Mouse (Mus musculus): ENCODE results near the gene Trim54. TPM values are rescaled to one million over a fixed set of nuclear protein-coding genes. Genes with fewer than 3 reads are reported as not detected.

Trim54 gene
- polyA plus RNA-seq, 1 experiment from 2014 or later, result not detected

DNA sequence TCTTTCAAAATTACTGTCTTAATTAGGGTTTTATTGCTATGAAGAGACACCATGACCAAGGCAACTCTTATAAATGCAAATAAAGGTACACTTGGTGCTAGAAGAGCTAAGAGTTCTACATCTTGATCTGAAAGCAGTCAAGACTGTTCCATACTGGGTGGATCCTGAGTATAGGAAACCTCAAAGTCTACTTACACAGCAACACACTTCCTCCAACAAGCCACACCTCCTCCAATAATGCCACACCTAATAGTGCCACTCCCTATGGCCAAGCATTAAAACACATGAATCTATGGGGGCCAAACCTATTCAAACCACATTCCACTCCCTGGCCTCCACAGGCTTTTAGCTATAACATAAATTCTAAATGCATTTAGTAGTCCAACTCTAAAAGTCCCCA, 46.0 kb downstream of the Trim54 start:
- no peaks in the 10 kb centered on the region for H3K9me3 ChIP-seq
- no peak overlapping the region for H3K27ac ChIP-seq
- no peak overlapping the region for H3K9ac ChIP-seq
- H3K27me3 ChIP-seq (replicated peaks), result no peaks in the 10 kb centered on the region
- no peaks in the 10 kb centered on the region for H3K4me1 ChIP-seq
- no peak overlapping the region for H3K4me2 ChIP-seq
- peaks cover 76% of the 10 kb centered on the region for H3K36me3 ChIP-seq (replicated peaks)
- ATAC-seq (replicated peaks), result no peak
- no peak overlapping the region for H3K4me3 ChIP-seq

GRCm38 (mm10) chr5:31164878-31165277, 48.4 kb downstream of the Trim54 start:
- H3K9ac ChIP-seq, result no peak overlapping the region
- no peak for ATAC-seq (replicated peaks)
- no peak overlapping the region for H3K27ac ChIP-seq
- H3K27me3 ChIP-seq (replicated peaks), result no peaks in the 10 kb centered on the region
- H3K4me2 ChIP-seq, result no peak overlapping the region
- 90% methylated on average over 1 of the region's 1 CpGs for WGBS
- no peaks in the 10 kb centered on the region for H3K9me3 ChIP-seq
- peaks cover 75% of the 10 kb centered on the region for H3K36me3 ChIP-seq (replicated peaks)
- H3K4me1 ChIP-seq, result no peaks in the 10 kb centered on the region
- no peak overlapping the region for H3K4me3 ChIP-seq

DNA sequence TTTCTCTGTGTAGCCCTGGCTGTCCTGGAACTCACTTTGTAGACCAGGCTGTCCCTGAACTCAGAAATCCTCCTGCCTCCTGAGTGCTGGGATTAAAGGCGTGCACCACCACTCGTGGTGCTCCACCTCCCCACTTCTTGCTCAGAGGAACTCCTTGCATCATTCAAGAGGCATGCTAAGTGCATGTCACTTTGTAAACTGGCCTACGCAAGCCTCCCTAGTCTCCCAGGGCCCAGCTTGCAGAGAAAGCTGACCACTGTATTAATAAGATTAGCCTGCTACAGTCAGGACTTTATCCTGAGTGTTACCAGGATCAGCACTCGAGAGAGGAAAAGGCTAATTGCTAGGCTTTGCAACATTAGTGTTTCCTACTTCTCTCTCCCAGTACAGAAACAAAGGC, 52.1 kb downstream of the Trim54 start:
- no peak for ATAC-seq (replicated peaks)
- WGBS, result 97% methylated on average over 4 of the region's 4 CpGs
- H3K36me3 ChIP-seq (replicated peaks), result peaks cover 78% of the 10 kb centered on the region
- no peaks in the 10 kb centered on the region for H3K9me3 ChIP-seq
- H3K27ac ChIP-seq, result no peak overlapping the region
- H3K4me3 ChIP-seq, result no peak overlapping the region
- no peak overlapping the region for H3K9ac ChIP-seq
- H3K4me2 ChIP-seq, result no peak overlapping the region
- no peaks in the 10 kb centered on the region for H3K4me1 ChIP-seq
- H3K27me3 ChIP-seq (replicated peaks), result no peaks in the 10 kb centered on the region

DNA sequence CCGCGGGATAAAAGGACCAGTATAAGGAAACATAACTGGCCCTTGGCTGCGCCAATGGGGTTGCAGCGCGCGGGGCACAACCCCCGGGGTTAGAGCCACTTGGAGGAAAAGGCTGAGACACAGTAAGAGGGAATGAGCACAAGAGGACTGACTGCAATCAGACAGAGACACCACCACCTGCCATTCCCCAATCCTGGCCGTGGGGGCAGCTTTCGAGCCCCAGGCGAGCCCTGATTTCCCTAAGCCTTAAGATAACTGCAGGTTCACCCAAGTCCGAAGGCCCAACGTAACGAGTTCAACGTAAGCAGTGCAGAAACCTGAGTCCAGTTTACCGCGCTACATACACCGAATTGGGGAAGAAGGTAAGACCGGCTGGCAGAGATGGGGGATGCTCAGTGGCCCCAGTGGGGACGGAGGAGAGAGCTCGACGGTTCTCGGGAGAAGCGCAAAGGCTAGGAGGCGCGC, 62.8 kb downstream of the Trim54 start:
- peak; percentile 82 for ATAC-seq (replicated peaks)

GRCm38 (mm10) chr5:31179766-31180630, 63.5 kb downstream of the Trim54 start, which contains the start of the genes Gm29609 and Gtf3c2:
Gm29609 (minus strand) TSS chr5:31179911.
Gtf3c2 (minus strand) TSS chr5:31180144.
- H3K4me1 ChIP-seq, result peaks cover 23% of the 10 kb centered on the region
- under 1% methylated on average over 59 of the region's 59 CpGs for WGBS
- peak; percentile 99 for ATAC-seq (replicated peaks)

More for the DNA sequence above, 62.8 kb downstream of the Trim54 start:
- Histone ChIP-seq H3K4me1 (peaks cover 23% of the 10 kb centered on the region), H3K27ac (peak overlapping the region; percentile 94), H3K9ac (peak overlapping the region; percentile 77), H3K36me3 (replicated peaks) (peaks cover 2% of the 10 kb centered on the region; the same call in 1 of the 2 replicates), H3K4me2 (peak overlapping the region; percentile 99), H3K4me3 (peak overlapping the region; percentile 75), H3K9me3 (no peaks in the 10 kb centered on the region), H3K27me3 (replicated peaks) (no peaks in the 10 kb centered on the region)
- under 1% methylated on average over 25 of the region's 25 CpGs for WGBS

GRCm38 (mm10) chr5:31181183-31181770, 64.8 kb downstream of the Trim54 start:
- Histone ChIP-seq H3K4me3 (no peak overlapping the region), H3K9ac (no peak overlapping the region), H3K4me1 (peaks cover 23% of the 10 kb centered on the region), H3K36me3 (replicated peaks) (no peaks in the 10 kb centered on the region), H3K4me2 (peak overlapping the region; percentile 99; the same call in 1 of the 2 replicates), H3K27me3 (replicated peaks) (no peaks in the 10 kb centered on the region), H3K27ac (no peak overlapping the region), H3K9me3 (no peaks in the 10 kb centered on the region)
- 96% methylated on average over 9 of the region's 9 CpGs for WGBS
- ATAC-seq (replicated peaks), result no peak

More at GRCm38 (mm10) chr5:31179766-31180630, 63.5 kb downstream of the Trim54 start, which contains the start of the genes Gm29609 and Gtf3c2:
- H3K4me2 ChIP-seq, result peak within 1 kb of the TSS; percentile 99
- H3K9me3 ChIP-seq, result no peaks in the 10 kb centered on the region
- H3K4me3 ChIP-seq, result peak within 1 kb of the TSS; percentile 75
- H3K27me3 ChIP-seq (replicated peaks), result no peaks in the 10 kb centered on the region
- peak within 1 kb of the TSS; percentile 94 for H3K27ac ChIP-seq
- no peaks in the 10 kb centered on the region for H3K36me3 ChIP-seq (replicated peaks)
- H3K9ac ChIP-seq, result peak within 1 kb of the TSS; percentile 77

DNA sequence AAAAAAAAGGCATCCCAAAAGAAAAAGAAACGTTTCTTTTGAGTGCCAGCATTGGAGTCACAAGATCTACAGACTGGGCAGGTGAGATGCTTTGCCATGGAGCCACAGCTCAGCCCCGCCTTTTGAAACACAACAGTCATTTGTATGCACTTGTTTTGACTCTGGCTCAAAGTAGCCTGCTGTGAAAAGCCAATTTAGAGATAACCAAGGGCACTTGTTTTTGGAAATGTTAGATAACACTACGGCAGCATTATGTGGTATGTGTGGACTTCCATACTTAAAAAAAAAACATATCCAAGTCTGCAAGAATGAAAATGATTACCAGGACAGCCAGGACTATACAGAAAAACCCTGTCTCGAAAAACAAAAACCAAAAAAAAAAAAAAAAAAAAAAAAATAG, 67.2 kb downstream of the Trim54 start:
- 61% methylated on average over 4 of the region's 4 CpGs for WGBS
- no peak overlapping the region for H3K9ac ChIP-seq
- no peaks in the 10 kb centered on the region for H3K9me3 ChIP-seq
- peaks cover 18% of the 10 kb centered on the region for H3K36me3 ChIP-seq (replicated peaks)
- no peak overlapping the region for H3K27ac ChIP-seq
- ATAC-seq (replicated peaks), result no peak
- no peak overlapping the region for H3K4me2 ChIP-seq
- H3K4me1 ChIP-seq, result peaks cover 11% of the 10 kb centered on the region
- H3K4me3 ChIP-seq, result no peak overlapping the region
- H3K27me3 ChIP-seq (replicated peaks), result no peaks in the 10 kb centered on the region

Other genes with a start within 250 kb of the Trim54 start
- gene Tmem214, start 248.7 kb upstream of the Trim54 start, polyA plus RNA-seq (2015; fragmentation: Nextera tagmentation; extraction: Ambion mirVana), result 68.8 and 72.7 TPM in 2 replicates
- gene Agbl5, start 228.0 kb upstream of the Trim54 start, polyA plus RNA-seq (2015; fragmentation: Nextera tagmentation; extraction: Ambion mirVana), result 25.2 and 32.3 TPM in 2 replicates
- gene Ost4, start 208.9 kb upstream of the Trim54 start, polyA plus RNA-seq (2015; fragmentation: Nextera tagmentation; extraction: Ambion mirVana), result 217 and 225 TPM in 2 replicates
- gene Emilin1, start 203.3 kb upstream of the Trim54 start, polyA plus RNA-seq (2015; fragmentation: Nextera tagmentation; extraction: Ambion mirVana), result 17.8 and 20.3 TPM in 2 replicates
- gene Khk, start 195.3 kb upstream of the Trim54 start, polyA plus RNA-seq (2015; fragmentation: Nextera tagmentation; extraction: Ambion mirVana), result 8.0 and 10.4 TPM in 2 replicates
- 62.7 and 66.5 TPM in 2 replicates for gene Cgref1, start 171.1 kb upstream of the Trim54 start, polyA plus RNA-seq (2015; fragmentation: Nextera tagmentation; extraction: Ambion mirVana)
- gene Preb, start 156.4 kb upstream of the Trim54 start, polyA plus RNA-seq (2015; fragmentation: Nextera tagmentation; extraction: Ambion mirVana), result 110 and 113 TPM in 2 replicates
- 0.08 TPM in 1 of 2 replicates, not detected in the other for gene Tcf23, start 148.1 kb upstream of the Trim54 start, polyA plus RNA-seq (2015; fragmentation: Nextera tagmentation; extraction: Ambion mirVana)
- gene Atraid, start 68.4 kb upstream of the Trim54 start, polyA plus RNA-seq (2015; fragmentation: Nextera tagmentation; extraction: Ambion mirVana), result 161 and 164 TPM in 2 replicates
- 26.9 and 29.1 TPM in 2 replicates for gene Slc5a6, start 67.8 kb upstream of the Trim54 start, polyA plus RNA-seq (2015; fragmentation: Nextera tagmentation; extraction: Ambion mirVana)
- gene Cad, start 61.9 kb upstream of the Trim54 start, polyA plus RNA-seq (2015; fragmentation: Nextera tagmentation; extraction: Ambion mirVana), result 14.9 and 16.2 TPM in 2 replicates
- gene Dnajc5g, start 10.4 kb upstream of the Trim54 start, polyA plus RNA-seq (2015; fragmentation: Nextera tagmentation; extraction: Ambion mirVana), result not detected in 2 replicates
- gene Slc30a3, start 8.5 kb upstream of the Trim54 start, polyA plus RNA-seq (2015; fragmentation: Nextera tagmentation; extraction: Ambion mirVana), result 20.4 and 21.5 TPM in 2 replicates
- not detected in 2 replicates for gene Ucn, start 22.1 kb downstream of the Trim54 start, polyA plus RNA-seq (2015; fragmentation: Nextera tagmentation; extraction: Ambion mirVana)
- 51.5 and 57.8 TPM in 2 replicates for gene Mpv17, start 37.5 kb downstream of the Trim54 start, polyA plus RNA-seq (2015; fragmentation: Nextera tagmentation; extraction: Ambion mirVana)
- gene Gm29609, start 63.2 kb downstream of the Trim54 start, polyA plus RNA-seq (2015; fragmentation: Nextera tagmentation; extraction: Ambion mirVana), result 1.7 TPM in 2 replicates
- gene Gtf3c2, start 63.4 kb downstream of the Trim54 start, polyA plus RNA-seq (2015; fragmentation: Nextera tagmentation; extraction: Ambion mirVana), result 72.3 and 73.6 TPM in 2 replicates
- 125 and 126 TPM in 2 replicates for gene Snx17, start 76.5 kb downstream of the Trim54 start, polyA plus RNA-seq (2015; fragmentation: Nextera tagmentation; extraction: Ambion mirVana)
- 85.0 and 92.1 TPM in 2 replicates for gene Eif2b4, start 76.7 kb downstream of the Trim54 start, polyA plus RNA-seq (2015; fragmentation: Nextera tagmentation; extraction: Ambion mirVana)
- 17.0 and 19.4 TPM in 2 replicates for gene Zfp513, start 85.6 kb downstream of the Trim54 start, polyA plus RNA-seq (2015; fragmentation: Nextera tagmentation; extraction: Ambion mirVana)
- gene Ppm1g, start 104.0 kb downstream of the Trim54 start, polyA plus RNA-seq (2015; fragmentation: Nextera tagmentation; extraction: Ambion mirVana), result 191 and 200 TPM in 2 replicates
- 169 and 177 TPM in 2 replicates for gene Nrbp1, start 124.2 kb downstream of the Trim54 start, polyA plus RNA-seq (2015; fragmentation: Nextera tagmentation; extraction: Ambion mirVana)
- 0.45 and 0.69 TPM in 2 replicates for gene Gm9970, start 124.5 kb downstream of the Trim54 start, polyA plus RNA-seq (2015; fragmentation: Nextera tagmentation; extraction: Ambion mirVana)
- gene Krtcap3, start 135.0 kb downstream of the Trim54 start, polyA plus RNA-seq (2015; fragmentation: Nextera tagmentation; extraction: Ambion mirVana), result 2.5 and 3.2 TPM in 2 replicates
- 34.3 and 36.6 TPM in 2 replicates for gene Ift172, start 174.4 kb downstream of the Trim54 start, polyA plus RNA-seq (2015; fragmentation: Nextera tagmentation; extraction: Ambion mirVana)
- 107 and 113 TPM in 2 replicates for gene Fndc4, start 179.4 kb downstream of the Trim54 start, polyA plus RNA-seq (2015; fragmentation: Nextera tagmentation; extraction: Ambion mirVana)
- 0.50 and 0.74 TPM in 2 replicates for gene Gckr, start 180.7 kb downstream of the Trim54 start, polyA plus RNA-seq (2015; fragmentation: Nextera tagmentation; extraction: Ambion mirVana)